Mouse (Mus musculus): ENCODE measurements around the gene Spx. TPM values are rescaled to one million over a fixed set of nuclear protein-coding genes. Genes with fewer than 3 reads are reported as not detected.

Spx gene
- total RNA-seq (2017): not detected in 2 replicates

GRCm38 (mm10) chr6:142412906-142413491 is at the start of gene Spx:
Gene Spx (plus strand): TSS chr6:142413441.
- no peak for ATAC-seq (replicated peaks in 1 of 2; ENCODE audit: insufficient read depth in 1 of 2, low FRiP score in 2 of 2, low TSS enrichment in 1 of 2, low read depth in 1 of 2, poor library complexity in 2 of 2, severe bottlenecking in 2 of 2)

- no peak for ATAC-seq (replicated peaks in 1 of 2; ENCODE audit: insufficient read depth in 1 of 2, low FRiP score in 2 of 2, low TSS enrichment in 1 of 2, low read depth in 1 of 2, poor library complexity in 2 of 2, severe bottlenecking in 2 of 2)
Measured at GRCm38 (mm10) chr6:142365742-142366472, 47.3 kb upstream of the Spx start.

- ATAC-seq (replicated peaks in 1 of 2; ENCODE audit: insufficient read depth in 1 of 2, low FRiP score in 2 of 2, low TSS enrichment in 1 of 2, low read depth in 1 of 2, poor library complexity in 2 of 2, severe bottlenecking in 2 of 2): no peak
Measured at GRCm38 (mm10) chr6:142366473-142367018, 46.7 kb upstream of the Spx start.

GRCm38 (mm10) chr6:142367565-142367964 is 45.7 kb upstream of the Spx start:
- no peak for ATAC-seq (replicated peaks in 1 of 2; ENCODE audit: insufficient read depth in 1 of 2, low FRiP score in 2 of 2, low TSS enrichment in 1 of 2, low read depth in 1 of 2, poor library complexity in 2 of 2, severe bottlenecking in 2 of 2)

- no peak for ATAC-seq (replicated peaks in 1 of 2; ENCODE audit: insufficient read depth in 1 of 2, low FRiP score in 2 of 2, low TSS enrichment in 1 of 2, low read depth in 1 of 2, poor library complexity in 2 of 2, severe bottlenecking in 2 of 2)
Measured at GRCm38 (mm10) chr6:142369568-142369967, 43.7 kb upstream of the Spx start.

GRCm38 (mm10) chr6:142377081-142377480 is 36.2 kb upstream of the Spx start:
- no peak for ATAC-seq (replicated peaks in 1 of 2; ENCODE audit: insufficient read depth in 1 of 2, low FRiP score in 2 of 2, low TSS enrichment in 1 of 2, low read depth in 1 of 2, poor library complexity in 2 of 2, severe bottlenecking in 2 of 2)

GRCm38 (mm10) chr6:142378576-142379330 is 34.5 kb upstream of the Spx start:
- no peak for ATAC-seq (replicated peaks in 1 of 2; ENCODE audit: insufficient read depth in 1 of 2, low FRiP score in 2 of 2, low TSS enrichment in 1 of 2, low read depth in 1 of 2, poor library complexity in 2 of 2, severe bottlenecking in 2 of 2)

GRCm38 (mm10) chr6:142379961-142380360 is 33.3 kb upstream of the Spx start:
- no peak for ATAC-seq (replicated peaks in 1 of 2; ENCODE audit: insufficient read depth in 1 of 2, low FRiP score in 2 of 2, low TSS enrichment in 1 of 2, low read depth in 1 of 2, poor library complexity in 2 of 2, severe bottlenecking in 2 of 2)

- no peak for ATAC-seq (replicated peaks in 1 of 2; ENCODE audit: insufficient read depth in 1 of 2, low FRiP score in 2 of 2, low TSS enrichment in 1 of 2, low read depth in 1 of 2, poor library complexity in 2 of 2, severe bottlenecking in 2 of 2)
Measured at GRCm38 (mm10) chr6:142381615-142382014, 31.6 kb upstream of the Spx start.

GRCm38 (mm10) chr6:142384521-142384920 is 28.7 kb upstream of the Spx start:
- ATAC-seq (replicated peaks in 1 of 2; ENCODE audit: insufficient read depth in 1 of 2, low FRiP score in 2 of 2, low TSS enrichment in 1 of 2, low read depth in 1 of 2, poor library complexity in 2 of 2, severe bottlenecking in 2 of 2): no peak

- ATAC-seq (replicated peaks in 1 of 2; ENCODE audit: insufficient read depth in 1 of 2, low FRiP score in 2 of 2, low TSS enrichment in 1 of 2, low read depth in 1 of 2, poor library complexity in 2 of 2, severe bottlenecking in 2 of 2): peak; percentile 0 to 15; a peak in 1 of 4 replicates
Measured at GRCm38 (mm10) chr6:142386285-142387010, 26.8 kb upstream of the Spx start.

- peak; percentile 98 to 99 for ATAC-seq (replicated peaks in 1 of 2; ENCODE audit: insufficient read depth in 1 of 2, low FRiP score in 2 of 2, low TSS enrichment in 1 of 2, low read depth in 1 of 2, poor library complexity in 2 of 2, severe bottlenecking in 2 of 2)
Measured at GRCm38 (mm10) chr6:142387011-142387754, 26.1 kb upstream of the Spx start, which contains the start of the genes Recql and Golt1b. Gene Recql (minus strand): TSS chr6:142387087. Gene Golt1b (plus strand): TSS chr6:142387221.

- ATAC-seq (replicated peaks in 1 of 2; ENCODE audit: insufficient read depth in 1 of 2, low FRiP score in 2 of 2, low TSS enrichment in 1 of 2, low read depth in 1 of 2, poor library complexity in 2 of 2, severe bottlenecking in 2 of 2): no peak
Measured at GRCm38 (mm10) chr6:142387755-142388271, 25.4 kb upstream of the Spx start.

- ATAC-seq (replicated peaks in 1 of 2; ENCODE audit: insufficient read depth in 1 of 2, low FRiP score in 2 of 2, low TSS enrichment in 1 of 2, low read depth in 1 of 2, poor library complexity in 2 of 2, severe bottlenecking in 2 of 2): no peak
Measured at GRCm38 (mm10) chr6:142389101-142389500, 24.1 kb upstream of the Spx start.

GRCm38 (mm10) chr6:142392312-142392711 is 20.9 kb upstream of the Spx start:
- no peak for ATAC-seq (replicated peaks in 1 of 2; ENCODE audit: insufficient read depth in 1 of 2, low FRiP score in 2 of 2, low TSS enrichment in 1 of 2, low read depth in 1 of 2, poor library complexity in 2 of 2, severe bottlenecking in 2 of 2)

- no peak for ATAC-seq (replicated peaks in 1 of 2; ENCODE audit: insufficient read depth in 1 of 2, low FRiP score in 2 of 2, low TSS enrichment in 1 of 2, low read depth in 1 of 2, poor library complexity in 2 of 2, severe bottlenecking in 2 of 2)
Measured at GRCm38 (mm10) chr6:142394669-142395068, 18.6 kb upstream of the Spx start.

Data from hematopoietic stem cell, adult 5-6 weeks (primary cell).